Mouse (Mus musculus) adrenal gland, adult 18-20 months (tissue): ENCODE results near the gene March6. TPM values are rescaled to one million over a fixed set of nuclear protein-coding genes. Genes with fewer than 3 reads are reported as not detected.

Source experiments
- DNase-seq, 2 experiments: peaks; one replicate each; pipeline ENCODE4 v3.0.0; 2021 to 2022; ENCODE audit warnings: low spot score in 2 of 2
- total RNA-seq, 2 experiments: library from RNA; stranded (reverse); gene quantifications; 1 replicate in 1 of 2; 2 replicates in 1 of 2; pipeline ENCODE4 v1.2.3; 2021

March6 gene
- total RNA-seq, 2 experiments from 2014 or later = 84.7 to 161 TPM

- no peak for DNase-seq
Observed at GRCm38 (mm10) chr15:31517186-31517585, 13.7 kb downstream of the March6 start.

DNA sequence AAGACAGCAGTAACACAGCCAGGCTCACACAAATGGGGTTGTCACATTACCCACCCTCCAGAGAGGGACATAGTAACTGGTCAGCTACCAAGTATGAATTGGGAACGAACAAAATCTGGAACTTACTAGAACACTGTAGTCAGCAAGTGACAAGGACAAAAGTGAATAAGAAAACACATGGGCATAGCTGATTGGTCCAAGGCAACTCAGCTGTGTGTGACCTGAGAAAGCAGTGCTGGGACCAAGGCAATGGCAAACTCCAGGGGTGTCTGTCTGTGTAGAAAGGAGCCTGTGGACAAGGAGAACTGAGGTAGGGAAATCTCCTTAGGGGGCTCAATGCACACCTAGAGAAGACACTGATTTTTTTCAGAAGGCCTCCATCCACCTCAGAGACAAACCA is 19.1 kb downstream of the March6 start:
- DNase-seq = no peak

DNA sequence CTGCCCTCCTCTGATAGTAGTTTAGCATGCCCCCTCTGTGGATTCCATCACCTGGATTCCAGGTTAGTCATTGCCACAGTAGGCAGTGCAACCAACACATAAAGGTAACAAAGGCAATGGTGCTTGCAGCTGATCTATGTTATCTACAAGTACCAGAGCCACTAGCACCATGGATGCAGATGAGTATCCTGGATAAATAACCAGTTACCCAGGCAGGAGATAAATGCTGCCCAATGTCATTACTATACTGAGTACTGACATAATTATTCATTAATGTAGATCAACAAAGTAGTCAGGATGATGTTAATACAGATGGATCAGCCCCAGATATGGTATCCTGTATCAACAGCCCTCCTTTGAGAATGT is 19.5 kb downstream of the March6 start:
- DNase-seq = no peak

GRCm38 (mm10) chr15:31510477-31511405 is 20.1 kb downstream of the March6 start:
- DNase-seq = no peak

DNA sequence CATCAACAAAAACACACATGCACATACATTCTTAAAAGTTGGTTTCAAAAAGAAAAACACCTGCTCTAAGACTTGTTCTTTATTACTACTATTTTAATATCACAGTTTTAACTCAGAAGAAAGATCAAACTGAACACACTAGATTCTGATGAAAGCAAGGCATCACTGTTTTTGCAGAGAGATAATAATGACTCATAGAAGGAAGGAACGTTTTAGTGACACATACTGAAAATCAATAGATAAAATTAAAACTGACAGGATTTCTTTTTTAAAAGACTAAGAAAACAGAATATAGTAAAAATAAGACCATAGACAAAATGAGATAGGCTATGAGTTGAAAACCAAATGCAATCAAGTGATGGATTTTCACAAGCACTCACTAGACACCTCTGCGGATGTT is 25.8 kb downstream of the March6 start:
- DNase-seq = no peak

DNA sequence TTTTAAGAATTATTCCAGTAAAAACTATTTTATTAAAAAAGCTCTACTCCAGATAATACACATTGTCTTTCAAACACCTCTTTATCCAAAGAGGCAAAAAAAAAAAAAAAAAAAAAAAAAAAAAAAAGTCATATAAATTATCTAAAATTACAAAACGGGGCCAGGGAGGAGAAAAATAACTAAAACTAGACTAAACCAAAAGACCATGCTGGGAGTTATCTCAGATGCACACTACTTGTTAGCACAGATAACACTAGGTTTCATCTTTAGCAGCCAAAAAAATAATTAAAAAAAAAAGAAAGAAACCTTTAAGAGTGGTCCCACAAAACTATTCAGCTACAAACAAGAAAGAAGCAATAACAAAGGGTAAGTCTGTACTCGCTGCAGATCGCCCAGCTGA is 27.4 kb downstream of the March6 start:
- no peak for DNase-seq

DNA sequence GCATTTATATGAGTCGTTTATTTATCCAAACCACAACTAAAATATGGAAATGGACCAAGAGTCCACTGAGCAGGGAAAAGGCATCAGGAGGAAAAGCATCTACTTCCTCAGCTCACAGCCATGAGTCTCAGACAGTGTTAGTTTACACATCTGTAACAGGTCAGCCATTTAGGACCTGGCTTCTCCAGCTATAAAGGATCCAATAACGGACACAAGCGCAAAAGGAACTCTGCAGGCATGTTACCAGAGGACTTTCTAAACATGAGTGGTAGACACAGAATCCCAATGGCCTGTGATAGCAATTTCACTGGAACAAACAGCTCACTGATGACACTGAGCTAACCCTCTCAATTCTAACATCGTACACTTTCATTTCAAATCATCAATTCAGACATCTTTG is 27.9 kb downstream of the March6 start:
- no peak for DNase-seq

GRCm38 (mm10) chr15:31502313-31502712 is 28.5 kb downstream of the March6 start:
- DNase-seq = no peak

- DNase-seq = no peak
Observed at GRCm38 (mm10) chr15:31494803-31495202, 36.0 kb downstream of the March6 start.

DNA sequence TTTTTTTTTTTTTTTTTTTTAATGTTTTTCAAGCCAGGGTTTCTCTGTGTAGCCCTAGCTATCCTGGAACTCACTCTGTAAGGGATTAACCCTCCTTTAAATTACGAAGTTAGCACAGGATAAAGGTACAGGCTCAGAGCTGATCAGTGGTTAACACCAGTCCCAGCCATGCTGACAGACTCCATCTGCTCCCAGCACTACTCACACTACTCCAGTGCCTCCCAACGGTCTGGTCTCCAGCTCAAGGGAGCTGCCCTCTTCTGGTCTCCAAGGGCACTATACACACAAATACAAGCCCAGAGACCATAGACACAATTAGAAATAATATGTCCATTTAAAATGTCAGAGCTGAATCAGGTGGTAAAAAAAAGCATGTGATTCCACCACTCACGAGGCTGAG is 36.5 kb downstream of the March6 start:
- DNase-seq = no peak

- no peak for DNase-seq
Observed at GRCm38 (mm10) chr15:31487407-31487806, 43.4 kb downstream of the March6 start.

- no peak for DNase-seq
Observed at GRCm38 (mm10) chr15:31476678-31477077, 54.2 kb downstream of the March6 start.

- DNase-seq = no peak
Observed at GRCm38 (mm10) chr15:31472645-31473574, 57.9 kb downstream of the March6 start.

DNA sequence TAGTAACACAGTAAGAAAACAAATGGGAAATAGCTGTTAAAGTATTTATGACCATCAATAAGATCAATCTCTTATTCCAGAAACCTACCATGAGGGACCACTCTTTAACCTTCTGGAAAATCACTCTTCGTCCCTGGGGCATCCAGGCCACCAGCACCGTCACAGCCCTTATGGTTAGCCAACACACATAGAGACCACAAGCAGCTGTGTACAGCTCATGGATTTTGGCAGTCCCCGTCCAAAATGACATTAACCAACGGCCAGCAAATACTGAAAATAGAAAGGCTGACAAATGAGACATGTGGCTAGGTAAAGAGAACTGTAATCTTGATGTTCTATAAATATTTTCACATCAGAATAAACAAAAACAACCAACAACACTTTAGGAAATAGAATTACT is 59.3 kb downstream of the March6 start:
- DNase-seq = no peak

DNA sequence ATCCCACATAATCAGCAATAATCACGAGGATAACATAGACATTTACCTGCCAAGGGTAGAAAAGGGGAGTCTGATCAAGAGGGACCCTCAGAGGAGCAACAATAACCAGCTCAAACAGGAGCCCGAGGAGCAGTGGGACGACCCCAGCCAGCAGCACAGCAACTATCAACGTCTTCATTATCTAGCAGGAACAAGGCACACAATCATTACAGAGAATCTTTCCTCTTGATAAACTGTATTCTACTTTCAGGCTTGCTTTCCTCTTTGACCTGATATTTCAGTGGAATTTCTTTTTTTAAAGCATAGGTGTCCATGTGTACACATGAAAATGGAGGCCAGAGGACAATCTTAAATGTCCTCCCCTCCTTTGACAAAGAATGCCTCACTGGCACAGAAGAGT is 61.4 kb downstream of the March6 start:
- no peak for DNase-seq

GRCm38 (mm10) chr15:31468806-31469205 is 62.0 kb downstream of the March6 start:
- DNase-seq = no peak

DNA sequence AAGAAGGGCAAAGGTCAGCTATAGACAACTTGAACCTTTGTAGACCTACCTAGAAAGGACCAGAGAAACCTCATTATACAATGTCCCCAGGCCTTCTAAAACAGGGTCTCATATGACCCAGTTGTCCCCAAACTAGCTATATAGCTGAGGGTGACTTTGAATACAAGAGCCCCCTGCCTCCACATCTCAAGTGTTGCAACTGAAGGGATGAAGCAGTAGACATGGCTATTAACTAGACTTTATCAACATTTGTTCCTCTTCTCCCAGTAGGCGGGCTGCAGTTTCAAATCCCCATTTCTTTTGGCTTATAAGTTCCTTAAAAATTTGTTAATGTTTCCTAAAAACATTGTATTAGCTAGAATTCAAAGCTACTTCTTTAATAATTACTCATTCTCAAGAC is 64.1 kb downstream of the March6 start:
- DNase-seq = no peak

GRCm38 (mm10) chr15:31466295-31466694 is 64.6 kb downstream of the March6 start:
- no peak for DNase-seq

DNA sequence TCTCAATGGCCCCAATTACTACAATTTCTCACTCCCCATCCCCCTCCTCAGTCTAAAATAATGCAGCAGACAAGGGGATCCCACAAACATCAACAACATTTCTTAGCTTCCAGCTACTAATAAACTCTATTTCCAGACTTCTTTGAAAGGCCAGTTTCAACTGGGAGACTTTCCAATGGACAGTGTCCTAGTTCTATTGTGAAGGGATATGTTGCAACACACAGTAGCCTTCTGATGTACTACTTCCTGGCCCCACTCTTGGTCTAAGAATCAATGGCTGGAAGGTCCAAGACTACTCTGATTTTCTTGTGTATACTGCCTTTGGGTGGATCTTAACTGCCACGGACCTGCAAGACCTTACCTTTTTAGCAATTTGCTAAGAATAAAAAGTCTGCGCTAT is 65.0 kb downstream of the March6 start:
- DNase-seq = no peak

DNA sequence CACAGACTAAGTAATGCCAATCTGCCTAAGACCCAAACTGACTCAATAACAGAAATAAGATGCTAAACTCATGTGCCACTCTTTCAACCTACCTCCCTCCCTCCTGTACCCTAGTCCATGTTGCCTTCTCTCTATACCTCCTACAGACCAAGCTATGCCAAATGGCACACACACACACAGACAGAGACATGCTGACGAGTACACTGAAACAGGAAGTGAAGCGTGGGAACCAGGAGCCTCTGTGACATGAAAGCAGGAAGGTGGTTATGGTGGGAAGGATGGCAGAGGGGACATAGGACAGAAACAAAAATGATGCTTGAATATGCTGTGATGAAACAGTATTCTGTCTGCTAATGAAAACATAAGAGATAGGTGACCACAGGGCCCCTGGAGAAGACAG is 70.3 kb downstream of the March6 start:
- DNase-seq = no peak

DNA sequence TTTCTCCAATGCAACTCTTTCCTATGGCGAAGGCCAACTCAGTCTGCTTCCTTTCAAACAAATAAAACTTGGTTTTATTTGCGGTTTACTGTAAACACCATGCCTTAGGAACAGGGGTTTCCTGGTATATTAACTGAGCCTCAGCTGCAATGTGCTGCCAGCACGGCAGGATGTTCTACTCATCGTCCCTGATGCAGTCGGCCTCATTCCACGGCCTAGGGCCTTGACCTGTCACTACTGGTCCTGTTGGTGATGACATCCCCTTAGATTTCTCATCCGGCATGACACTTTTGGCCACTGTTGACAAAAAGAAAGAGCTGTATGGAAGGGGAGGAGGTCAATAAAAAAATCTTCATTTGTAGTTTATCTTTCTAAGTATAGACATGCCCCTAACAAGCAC is 72.8 kb downstream of the March6 start:
- DNase-seq = peak in 1 of 2 experiments; percentile 44

DNA sequence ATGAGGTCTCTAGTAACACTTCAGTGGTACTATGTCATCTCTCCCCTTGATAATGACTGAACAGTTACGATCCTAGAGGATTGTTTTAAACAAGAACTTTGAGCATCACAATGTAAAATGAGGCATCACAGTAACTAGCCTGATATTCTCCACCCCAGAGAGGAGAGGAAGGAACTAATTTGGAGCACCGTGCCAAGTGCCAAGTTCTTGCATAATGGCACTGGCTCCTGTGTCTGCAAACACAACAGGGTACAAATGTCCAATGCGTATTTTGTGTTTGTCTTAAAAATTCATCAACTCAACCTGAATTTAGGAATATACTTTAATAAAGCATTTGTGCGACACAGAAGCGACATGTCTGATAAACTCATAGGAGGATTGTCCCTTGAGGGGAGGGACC is 74.5 kb downstream of the March6 start:
- no peak for DNase-seq
